Mouse (Mus musculus): ENCODE measurements around the gene B3gat3. TPM values are rescaled to one million over a fixed set of nuclear protein-coding genes. Genes with fewer than 3 reads are reported as not detected.
"Not testable (repeated sequence)": the region's sequence is repeated elsewhere in the genome, so short reads cannot be mapped to it uniquely, and the experiment has no call there.

B3gat3 gene
- polyA plus RNA-seq (2015; fragmentation: Nextera tagmentation; extraction: Ambion mirVana) = 51.1 and 53.5 TPM in 2 replicates

DNA sequence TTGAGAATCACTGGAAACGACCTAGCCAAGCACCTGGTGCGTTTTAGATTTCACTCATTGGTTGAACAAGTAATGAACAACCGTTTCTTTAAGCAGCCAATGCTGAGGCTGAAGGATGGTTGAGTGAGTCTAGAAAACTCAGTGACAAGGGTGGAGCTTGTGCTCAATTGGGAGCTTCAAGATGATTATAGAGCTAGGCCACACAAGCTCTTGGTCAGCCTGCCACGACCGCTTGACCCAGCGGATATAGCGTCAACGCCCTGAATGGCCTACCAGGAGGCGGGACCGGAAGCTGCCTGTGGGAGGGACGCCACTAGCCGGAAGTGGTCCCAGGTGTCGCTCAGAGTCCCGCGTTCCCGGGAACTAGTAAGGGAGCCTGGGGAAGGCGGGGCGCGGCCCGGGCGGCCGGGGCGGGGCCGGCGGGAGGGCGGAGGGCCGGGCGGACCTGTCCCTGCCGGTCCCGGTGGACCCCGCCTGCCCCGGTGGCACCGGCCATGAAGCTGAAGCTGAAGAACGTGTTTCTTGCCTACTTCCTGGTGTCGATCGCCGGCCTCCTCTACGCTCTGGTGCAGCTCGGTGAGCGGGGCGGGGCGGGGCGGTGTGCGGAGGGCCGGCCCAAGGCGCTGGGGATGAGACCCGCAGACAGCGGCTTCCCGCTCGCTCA lies at the start of gene B3gat3:
TSS of gene B3gat3 (plus strand) at position 302 of the 664 bp plus-strand sequence.
- Histone ChIP-seq H3K9me3 (ENCODE audit: low read length) (no peaks in the 10 kb centered on the region), H3K36me3 (ENCODE audit: insufficient read depth, low read length) (peaks cover 25% of the 10 kb centered on the region), H3K27me3 (ENCODE audit: insufficient read depth, low read length) (no peaks in the 10 kb centered on the region), H3K9ac (replicated peaks; ENCODE audit: low read length) (peak within 1 kb of the TSS; percentile 87), H3K4me1 (ENCODE audit: insufficient read depth, low read length) (peaks cover 16% of the 10 kb centered on the region), H3K27ac (ENCODE audit: low read length) (peak within 1 kb of the TSS; percentile 96), H3K4me2 (replicated peaks; ENCODE audit: low read depth, low read length) (peak within 1 kb of the TSS; percentile 56), H3K4me3 (ENCODE audit: low read length) (peak within 1 kb of the TSS; percentile 81)
- 2% methylated on average over 50 of the region's 50 CpGs for WGBS
- ATAC-seq (ENCODE audit: low FRiP score, low TSS enrichment) = peak; percentile 99

- Histone ChIP-seq H3K4me2 (replicated peaks; ENCODE audit: low read depth, low read length) (peak overlapping the region; percentile 90), H3K36me3 (ENCODE audit: insufficient read depth, low read length) (peaks cover 21% of the 10 kb centered on the region), H3K4me1 (ENCODE audit: insufficient read depth, low read length) (peaks cover 10% of the 10 kb centered on the region), H3K4me3 (ENCODE audit: low read length) (peak overlapping the region; percentile 99; the same call in 1 of the 2 replicates)
- ATAC-seq (ENCODE audit: low FRiP score, low TSS enrichment); H3K27ac ChIP-seq (ENCODE audit: low read length); H3K9me3 ChIP-seq (ENCODE audit: low read length); H3K9ac ChIP-seq (replicated peaks; ENCODE audit: low read length); H3K27me3 ChIP-seq (ENCODE audit: insufficient read depth, low read length): not testable (repeated sequence)
- WGBS = 83% methylated on average over 3 of the region's 3 CpGs
Measured at GRCm38 (mm10) chr19:8870381-8870780, 49.8 kb upstream of the B3gat3 start.

DNA sequence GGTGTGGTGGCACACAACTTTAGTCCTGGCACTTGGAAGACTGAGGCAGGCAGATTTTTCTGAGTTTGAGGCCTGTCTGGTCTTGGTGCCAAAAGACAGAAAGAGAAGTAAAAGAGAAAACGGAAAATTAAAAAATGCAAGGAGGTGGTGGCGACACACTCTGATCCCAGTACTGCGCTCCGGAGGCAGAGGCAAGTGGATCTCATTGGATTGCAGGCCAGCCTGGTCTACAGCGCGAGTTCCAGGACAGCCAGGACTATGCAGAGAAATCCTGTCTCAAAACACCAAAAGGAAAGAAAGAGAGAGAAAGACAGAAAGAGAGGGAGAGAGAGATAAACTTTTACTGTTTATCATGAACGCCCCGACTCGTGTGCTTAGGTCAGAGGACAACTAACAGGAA lies 49.3 kb upstream of the B3gat3 start:
- 45% methylated on average over 9 of the region's 9 CpGs for WGBS
- Histone ChIP-seq H3K27me3 (ENCODE audit: insufficient read depth, low read length) (no peaks in the 10 kb centered on the region), H3K4me3 (ENCODE audit: low read length) (peak overlapping the region; percentile 99), H3K9me3 (ENCODE audit: low read length) (no peaks in the 10 kb centered on the region), H3K36me3 (ENCODE audit: insufficient read depth, low read length) (peaks cover 26% of the 10 kb centered on the region), H3K9ac (replicated peaks; ENCODE audit: low read length) (peak overlapping the region; percentile 99), H3K27ac (ENCODE audit: low read length) (peak overlapping the region; percentile 81), H3K4me1 (ENCODE audit: insufficient read depth, low read length) (peaks cover 10% of the 10 kb centered on the region), H3K4me2 (replicated peaks; ENCODE audit: low read depth, low read length) (peak overlapping the region; percentile 90)
- no peak; the same call in 1 of the 2 replicates for ATAC-seq (ENCODE audit: low FRiP score, low TSS enrichment)

DNA sequence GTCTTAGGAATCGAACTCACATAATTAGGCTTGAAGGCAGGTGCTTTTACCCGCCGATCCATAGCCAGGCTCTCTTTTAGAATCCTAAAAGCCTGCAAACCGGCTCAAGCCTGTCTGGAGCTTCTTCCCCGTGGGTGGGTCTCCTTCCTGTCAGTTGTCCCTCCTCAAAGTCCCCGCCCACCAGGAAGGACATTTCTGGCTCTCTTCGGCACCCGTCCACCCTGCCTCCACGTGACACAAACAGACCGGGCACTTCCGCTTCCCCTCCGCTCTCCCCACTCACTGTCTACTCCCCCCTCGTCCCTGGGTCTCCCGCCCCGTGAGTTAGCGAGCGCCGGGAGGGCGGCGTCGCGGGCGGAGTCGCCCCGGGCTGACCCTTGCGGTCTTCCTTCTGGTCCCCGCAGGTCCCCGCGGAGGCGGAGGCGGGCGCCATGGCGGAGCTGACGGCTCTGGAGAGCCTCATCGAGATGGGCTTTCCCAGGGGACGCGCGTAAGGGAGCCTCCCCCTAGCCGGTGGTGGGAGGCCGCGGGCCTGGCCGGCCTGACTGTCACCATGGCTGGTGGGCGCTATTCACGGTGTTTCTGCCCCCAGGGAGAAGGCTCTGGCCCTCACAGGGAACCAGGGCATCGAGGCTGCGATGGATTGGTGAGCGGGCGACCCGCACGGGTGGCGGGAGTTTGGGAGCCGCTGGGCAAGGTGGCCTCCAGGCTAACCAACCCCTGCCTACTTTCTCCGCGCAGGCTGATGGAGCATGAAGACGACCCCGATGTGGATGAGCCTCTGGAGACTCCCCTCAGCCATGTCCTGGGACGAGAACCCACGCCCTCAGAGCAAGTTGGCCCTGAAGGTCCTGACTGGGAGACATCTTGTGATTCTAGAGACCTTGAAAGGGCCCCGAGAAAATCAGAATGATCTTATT lies 48.6 kb upstream of the B3gat3 start, which contains the start of gene Ubxn1:
TSS of gene Ubxn1 (plus strand) at position 230 of the 920 bp plus-strand sequence.
- Histone ChIP-seq H3K27me3 (ENCODE audit: insufficient read depth, low read length) (no peaks in the 10 kb centered on the region), H3K36me3 (ENCODE audit: insufficient read depth, low read length) (peaks cover 31% of the 10 kb centered on the region), H3K4me1 (ENCODE audit: insufficient read depth, low read length) (peaks cover 10% of the 10 kb centered on the region), H3K9me3 (ENCODE audit: low read length) (no peaks in the 10 kb centered on the region), H3K9ac (replicated peaks; ENCODE audit: low read length) (peak within 1 kb of the TSS; percentile 99), H3K27ac (ENCODE audit: low read length) (peak within 1 kb of the TSS; percentile 89), H3K4me3 (ENCODE audit: low read length) (peak within 1 kb of the TSS; percentile 99), H3K4me2 (replicated peaks; ENCODE audit: low read depth, low read length) (peak within 1 kb of the TSS; percentile 90)
- WGBS = under 1% methylated on average over 59 of the region's 59 CpGs
- ATAC-seq (ENCODE audit: low FRiP score, low TSS enrichment) = peak; percentile 96

GRCm38 (mm10) chr19:8872266-8872840 lies 47.8 kb upstream of the B3gat3 start:
- peak overlapping the region; percentile 89 for H3K27ac ChIP-seq (ENCODE audit: low read length)
- H3K27me3 ChIP-seq (ENCODE audit: insufficient read depth, low read length) = no peaks in the 10 kb centered on the region
- H3K4me1 ChIP-seq (ENCODE audit: insufficient read depth, low read length) = peaks cover 10% of the 10 kb centered on the region
- WGBS = 64% methylated on average over 10 of the region's 10 CpGs
- peak overlapping the region; percentile 99 for H3K4me3 ChIP-seq (ENCODE audit: low read length)
- H3K36me3 ChIP-seq (ENCODE audit: insufficient read depth, low read length) = peaks cover 35% of the 10 kb centered on the region
- ATAC-seq (ENCODE audit: low FRiP score, low TSS enrichment) = no peak
- no peaks in the 10 kb centered on the region for H3K9me3 ChIP-seq (ENCODE audit: low read length)
- peak overlapping the region; percentile 90 for H3K4me2 ChIP-seq (replicated peaks; ENCODE audit: low read depth, low read length)
- peak overlapping the region; percentile 99 for H3K9ac ChIP-seq (replicated peaks; ENCODE audit: low read length)

- Histone ChIP-seq H3K9me3 (ENCODE audit: low read length) (no peaks in the 10 kb centered on the region), H3K4me1 (ENCODE audit: insufficient read depth, low read length) (peaks cover 17% of the 10 kb centered on the region), H3K4me3 (ENCODE audit: low read length) (no peak overlapping the region), H3K27me3 (ENCODE audit: insufficient read depth, low read length) (no peaks in the 10 kb centered on the region), H3K4me2 (replicated peaks; ENCODE audit: low read depth, low read length) (no peak overlapping the region), H3K27ac (ENCODE audit: low read length) (no peak overlapping the region), H3K36me3 (ENCODE audit: insufficient read depth, low read length) (peaks cover 45% of the 10 kb centered on the region), H3K9ac (replicated peaks; ENCODE audit: low read length) (no peak overlapping the region)
- no peak for ATAC-seq (ENCODE audit: low FRiP score, low TSS enrichment)
- 93% methylated on average over 7 of the region's 7 CpGs for WGBS
Measured at GRCm38 (mm10) chr19:8875031-8875430, 45.1 kb upstream of the B3gat3 start.

DNA sequence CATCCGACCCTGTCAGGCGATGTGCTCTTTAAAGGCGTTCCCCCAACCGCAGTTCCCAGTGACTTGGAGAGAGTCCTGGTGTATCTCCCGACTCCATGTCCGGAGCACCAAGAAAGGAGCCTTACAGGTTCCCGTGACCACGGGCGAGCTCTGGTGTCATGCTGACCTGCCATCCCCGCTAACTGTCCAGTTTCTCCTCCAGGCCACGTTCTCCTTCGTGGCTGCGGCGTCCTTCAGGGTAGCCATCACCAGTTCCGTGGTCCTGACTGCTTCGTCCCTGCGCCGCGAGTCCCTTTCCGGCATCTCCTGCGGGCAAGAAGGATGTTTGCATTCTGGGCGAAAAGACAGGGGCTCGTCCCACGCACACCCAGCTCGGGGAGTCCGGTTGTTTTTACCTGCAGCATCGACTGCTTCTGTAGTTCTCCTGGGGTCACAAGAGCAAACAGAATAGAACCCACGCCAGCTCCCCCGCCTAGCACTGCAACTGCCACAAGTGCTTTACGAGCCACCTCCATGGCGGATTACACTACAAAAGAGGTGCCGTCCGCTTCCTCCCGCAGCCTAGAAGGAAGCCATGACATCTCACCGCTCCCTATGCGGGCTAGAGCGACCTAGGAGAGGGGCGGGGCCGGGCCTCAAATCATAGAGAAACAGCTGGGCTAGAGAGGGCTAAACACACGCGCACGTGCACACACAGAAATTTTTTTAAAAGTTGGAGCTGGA lies 39.7 kb upstream of the B3gat3 start, which contains the start of gene Uqcc3:
TSS of gene Uqcc3 (minus strand) at position 613 of the 723 bp plus-strand sequence.
- peak; percentile 98 for ATAC-seq (ENCODE audit: low FRiP score, low TSS enrichment)
- Histone ChIP-seq H3K4me1 (ENCODE audit: insufficient read depth, low read length) (peaks cover 10% of the 10 kb centered on the region), H3K9me3 (ENCODE audit: low read length) (no peaks in the 10 kb centered on the region), H3K4me3 (ENCODE audit: low read length) (peak within 1 kb of the TSS; percentile 92), H3K27ac (ENCODE audit: low read length) (peak within 1 kb of the TSS; percentile 87), H3K4me2 (replicated peaks; ENCODE audit: low read depth, low read length) (peak within 1 kb of the TSS; percentile 83), H3K27me3 (ENCODE audit: insufficient read depth, low read length) (no peaks in the 10 kb centered on the region), H3K36me3 (ENCODE audit: insufficient read depth, low read length) (peaks cover 23% of the 10 kb centered on the region), H3K9ac (replicated peaks; ENCODE audit: low read length) (peak within 1 kb of the TSS; percentile 92)
- WGBS = under 1% methylated on average over 42 of the region's 42 CpGs

- no peaks in the 10 kb centered on the region for H3K27me3 ChIP-seq (ENCODE audit: insufficient read depth, low read length)
- peak overlapping the region; percentile 83 for H3K4me2 ChIP-seq (replicated peaks; ENCODE audit: low read depth, low read length)
- H3K36me3 ChIP-seq (ENCODE audit: insufficient read depth, low read length) = peaks cover 18% of the 10 kb centered on the region
- no peak overlapping the region for H3K27ac ChIP-seq (ENCODE audit: low read length)
- 19% methylated on average over 3 of the region's 3 CpGs for WGBS
- H3K9ac ChIP-seq (replicated peaks; ENCODE audit: low read length) = peak overlapping the region; percentile 92
- H3K4me1 ChIP-seq (ENCODE audit: insufficient read depth, low read length) = peaks cover 10% of the 10 kb centered on the region
- H3K4me3 ChIP-seq (ENCODE audit: low read length) = peak overlapping the region; percentile 92
- 0 out of 2 replicates have a peak, but pooled peaks have one; percentile 19 for ATAC-seq (ENCODE audit: low FRiP score, low TSS enrichment)
- H3K9me3 ChIP-seq (ENCODE audit: low read length) = no peaks in the 10 kb centered on the region
Measured at GRCm38 (mm10) chr19:8881034-8881392, 39.2 kb upstream of the B3gat3 start.

DNA sequence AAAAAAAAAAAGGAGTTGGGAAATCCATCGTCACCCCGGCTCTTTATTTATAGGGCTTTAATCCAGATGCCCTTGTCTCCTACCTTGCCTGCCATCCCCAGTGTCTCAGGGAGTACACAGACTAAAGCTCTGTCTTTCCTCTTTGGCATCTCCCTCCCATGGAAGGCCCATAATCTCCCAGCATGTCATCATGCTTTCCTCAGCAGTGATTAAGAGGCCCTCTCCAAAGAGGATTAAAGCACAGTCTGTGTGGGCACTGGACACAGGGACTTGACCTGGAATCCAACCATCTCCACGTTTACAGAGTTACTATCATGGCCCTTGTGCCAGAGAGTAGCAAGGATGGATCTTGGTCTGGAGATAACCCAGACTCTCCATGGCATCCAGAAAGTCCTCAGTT lies 36.6 kb upstream of the B3gat3 start, which contains the start of the genes Lbhd1 and Gm49403:
TSS of gene Lbhd1 (plus strand) at position 117 of the 400 bp plus-strand sequence.
TSS of gene Gm49403 (plus strand) at position 315 of the 400 bp plus-strand sequence.
- Histone ChIP-seq H3K9me3 (ENCODE audit: low read length) (no peaks in the 10 kb centered on the region), H3K4me3 (ENCODE audit: low read length) (no peak within 1 kb of the TSS), H3K27me3 (ENCODE audit: insufficient read depth, low read length) (no peaks in the 10 kb centered on the region), H3K4me1 (ENCODE audit: insufficient read depth, low read length) (peaks cover 18% of the 10 kb centered on the region), H3K27ac (ENCODE audit: low read length) (no peak within 1 kb of the TSS), H3K4me2 (replicated peaks; ENCODE audit: low read depth, low read length) (no peak within 1 kb of the TSS), H3K9ac (replicated peaks; ENCODE audit: low read length) (no peak within 1 kb of the TSS), H3K36me3 (ENCODE audit: insufficient read depth, low read length) (no peaks in the 10 kb centered on the region)
- ATAC-seq (ENCODE audit: low FRiP score, low TSS enrichment) = no peak
- 87% methylated on average over 3 of the region's 3 CpGs for WGBS

All from kidney, embryonic 16.5 days (tissue).